Mouse (Mus musculus): ENCODE results near the gene Idnk. TPM values are rescaled to one million over a fixed set of nuclear protein-coding genes. Genes with fewer than 3 reads are reported as not detected.
A peak's percentile ranks its signal among the peaks of the same experiment; 100 is the strongest.

The Idnk gene
- total and polyA plus RNA-seq, 3 experiments: 29.5 to 50.3 TPM; not detected in 1

DNA sequence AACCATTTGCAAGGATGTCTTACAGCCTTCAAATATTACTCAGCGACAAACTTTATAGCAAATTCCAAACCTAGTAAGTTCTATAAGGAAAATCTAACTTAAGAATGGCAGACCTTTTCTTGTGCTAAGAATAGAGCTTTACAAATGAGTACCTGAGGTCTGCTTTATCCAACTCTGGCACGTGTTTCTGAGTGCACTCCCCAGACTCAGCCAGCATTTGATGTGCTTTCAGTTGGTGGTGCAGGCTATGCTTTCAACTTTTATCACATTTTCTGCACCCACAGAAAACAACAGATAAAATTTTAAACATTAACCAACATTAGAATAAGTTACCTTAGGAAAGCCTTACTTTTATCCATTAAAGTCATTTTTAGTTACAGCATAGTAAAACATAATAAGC, 55.1 kb downstream of the Idnk start (continued):
- TF ChIP-seq ZMIZ1 (IDR thresholded peaks at IDR 0.05; ENCODE audit: low read depth, low read length): no peak
- no peak for TF ChIP-seq MEF2A (IDR thresholded peaks at IDR 0.05; ENCODE audit: extremely low read depth, insufficient replicate concordance, low read depth, low read length, poor library complexity, severe bottlenecking)
- no peak for TF ChIP-seq CHD1 (IDR thresholded peaks at IDR 0.05; ENCODE audit: low read depth, low read length)
- TF ChIP-seq USF1 (IDR thresholded peaks at IDR 0.05; ENCODE audit: low read depth, low read length): peak; percentile 32; the same call in 1 of the 2 replicates
- TF ChIP-seq HCFC1 (IDR thresholded peaks at IDR 0.05; ENCODE audit: low read depth, low read length): no peak

DNA sequence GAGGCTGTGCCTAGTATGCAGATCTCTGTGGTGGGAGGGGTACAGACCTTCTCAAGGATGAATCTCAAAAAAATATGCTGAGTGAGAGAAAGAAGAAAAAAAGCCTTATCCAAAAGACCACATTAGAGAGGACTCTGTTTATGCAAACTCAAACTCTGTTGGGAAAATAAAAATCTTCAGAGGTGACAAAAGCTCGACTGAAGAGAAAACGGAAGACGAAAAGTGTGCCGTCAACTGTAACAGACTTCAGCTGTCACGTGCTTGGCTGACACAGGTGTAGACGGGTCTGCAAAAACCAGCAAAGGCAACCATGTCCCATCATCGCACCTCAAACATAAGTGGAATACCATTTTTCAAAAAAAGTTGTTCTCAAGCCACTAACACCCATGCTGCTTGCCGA, 56.4 kb downstream of the Idnk start:
- Histone ChIP-seq H3K9me3 (replicated peaks; ENCODE audit: insufficient read depth, low read length) (no peaks in the 10 kb centered on the region), H3K79me2 (ENCODE audit: control insufficient read depth, insufficient read depth, low read length, poor library complexity) (peaks cover 64% of the 10 kb centered on the region), H3K36me3 (ENCODE audit: control insufficient read depth in 1 of 2, insufficient read depth in 2 of 2, low read length in 2 of 2) (peaks cover 4 to 37% of the 10 kb centered on the region in 2 experiments), H3K27me3 (ENCODE audit: control insufficient read depth in 1 of 2, insufficient read depth in 2 of 2, low read length in 2 of 2) (no peaks in the 10 kb centered on the region), H3K27ac (ENCODE audit: control insufficient read depth, low read depth, low read length) (no peak overlapping the region), H3K4me3 (ENCODE audit: control insufficient read depth in 1 of 2, insufficient read depth in 1 of 2, low read depth in 2 of 2, low read length in 2 of 2) (peak overlapping the region; percentile 87 to 95; a peak in 3 of 4 replicates), H3K4me1 (ENCODE audit: control insufficient read depth in 1 of 2, insufficient read depth in 2 of 2, low read length in 2 of 2) (peaks cover 14 to 16% of the 10 kb centered on the region in 2 experiments), H3K9ac (ENCODE audit: control insufficient read depth, low read depth, low read length, poor library complexity, severe bottlenecking) (peak overlapping the region; percentile 93; the same call in 1 of the 2 replicates)
- TF ChIP-seq ZC3H11A (IDR thresholded peaks at IDR 0.05; ENCODE audit: low read depth, low read length) (no peak), USF1 (IDR thresholded peaks at IDR 0.05; ENCODE audit: low read depth, low read length) (no peak), POLR2A (IDR thresholded peaks at IDR 0.05; ENCODE audit: control insufficient read depth in 1 of 2, insufficient read depth in 1 of 2, low read depth in 1 of 2, low read length in 2 of 2, poor library complexity in 1 of 2) (no peak), POLR2AphosphoS2 (IDR thresholded peaks at IDR 0.05; ENCODE audit: low read length) (no peak), MXI1 (IDR thresholded peaks at IDR 0.05; ENCODE audit: low read depth, low read length) (no peak), MYC (IDR thresholded peaks at IDR 0.05; ENCODE audit: low read depth, low read length) (no peak), ZKSCAN1 (IDR thresholded peaks at IDR 0.05; ENCODE audit: low read depth, low read length) (no peak), ETS1 (IDR thresholded peaks at IDR 0.05; ENCODE audit: low read depth, low read length) (no peak), CHD1 (IDR thresholded peaks at IDR 0.05; ENCODE audit: low read depth, low read length) (no peak), MAX (IDR thresholded peaks at IDR 0.05; ENCODE audit: low read length) (no peak), CHD2 (IDR thresholded peaks at IDR 0.05; ENCODE audit: low read length) (no peak), MAFK (IDR thresholded peaks at IDR 0.05; ENCODE audit: borderline replicate concordance, low read depth, low read length) (no peak), MEF2A (IDR thresholded peaks at IDR 0.05; ENCODE audit: extremely low read depth, insufficient replicate concordance, low read depth, low read length, poor library complexity, severe bottlenecking) (no peak), MAZ (IDR thresholded peaks at IDR 0.05; ENCODE audit: low read depth, low read length) (no peak), POLR2AphosphoS5 (IDR thresholded peaks at IDR 0.05; ENCODE audit: borderline replicate concordance, low read depth, low read length) (no peak), MYB (IDR thresholded peaks at IDR 0.05; ENCODE audit: low read depth, low read length) (no peak), BHLHE40 (IDR thresholded peaks at IDR 0.05; ENCODE audit: borderline replicate concordance, low read depth, low read length) (no peak)
- no peak for DNase-seq (ENCODE audit: low read depth, low spot score)

Other genes starting within 250 kb of the Idnk start
- gene Spock1, start 249.3 kb upstream of the Idnk start, total RNA-seq (2012; rRNA removed): not detected in 2 replicates
- not detected for gene Spock1, start 249.3 kb upstream of the Idnk start, polyA plus RNA-seq (2012; ENCODE audit: insufficient read depth in 1 of 2, insufficient read length in 2 of 2, low read depth in 1 of 2, low replicate concordance in 2 of 2, missing spikeins in 1 of 2)
- gene Klhl3, start 44.1 kb upstream of the Idnk start, total RNA-seq (2012; rRNA removed): not detected in 2 replicates
- under 1 TPM in 1 of 2 experiments, not detected in 1; 0.01 TPM for gene Klhl3, start 44.1 kb upstream of the Idnk start, polyA plus RNA-seq (2012; ENCODE audit: insufficient read depth in 1 of 2, insufficient read length in 2 of 2, low read depth in 1 of 2, low replicate concordance in 2 of 2, missing spikeins in 1 of 2)
- 163 and 165 TPM in 2 replicates for gene Hnrnpa0, start 29.1 kb upstream of the Idnk start, total RNA-seq (2012; rRNA removed)
- gene Hnrnpa0, start 29.1 kb upstream of the Idnk start, polyA plus RNA-seq (2012; ENCODE audit: insufficient read depth in 1 of 2, insufficient read length in 2 of 2, low read depth in 1 of 2, low replicate concordance in 2 of 2, missing spikeins in 1 of 2): 100 to 1,000 TPM; 209 to 381 TPM
- gene Ubqln1, start 58.0 kb downstream of the Idnk start, total RNA-seq (2012; rRNA removed): 68.6 and 77.2 TPM in 2 replicates
- gene Ubqln1, start 58.0 kb downstream of the Idnk start, polyA plus RNA-seq (2012; ENCODE audit: insufficient read depth in 1 of 2, insufficient read length in 2 of 2, low read depth in 1 of 2, low replicate concordance in 2 of 2, missing spikeins in 1 of 2): 100 to 1,000 TPM in 1 of 2 experiments, not detected in 1; 146 TPM
- 26.7 and 27.6 TPM in 2 replicates for gene Gkap1, start 118.0 kb downstream of the Idnk start, total RNA-seq (2012; rRNA removed)
- gene Gkap1, start 118.0 kb downstream of the Idnk start, polyA plus RNA-seq (2012; ENCODE audit: insufficient read depth in 1 of 2, insufficient read length in 2 of 2, low read depth in 1 of 2, low replicate concordance in 2 of 2, missing spikeins in 1 of 2): 10 to 100 TPM in 1 of 2 experiments, not detected in 1; 34.1 TPM
- gene Kif27, start 201.5 kb downstream of the Idnk start, total RNA-seq (2012; rRNA removed): 0.13 and 0.42 TPM in 2 replicates
- gene Kif27, start 201.5 kb downstream of the Idnk start, polyA plus RNA-seq (2012; ENCODE audit: insufficient read depth in 1 of 2, insufficient read length in 2 of 2, low read depth in 1 of 2, low replicate concordance in 2 of 2, missing spikeins in 1 of 2): under 1 TPM in 1 of 2 experiments, not detected in 1; 0.13 TPM
- 0.08 and 0.10 TPM in 2 replicates for gene 2210016F16Rik, start 227.6 kb downstream of the Idnk start, total RNA-seq (2012; rRNA removed)
- under 1 TPM in 1 of 2 experiments, not detected in 1; 0.22 TPM for gene 2210016F16Rik, start 227.6 kb downstream of the Idnk start, polyA plus RNA-seq (2012; ENCODE audit: insufficient read depth in 1 of 2, insufficient read length in 2 of 2, low read depth in 1 of 2, low replicate concordance in 2 of 2, missing spikeins in 1 of 2)
- gene Rmi1, start 244.6 kb downstream of the Idnk start, total RNA-seq (2012; rRNA removed): 13.9 and 15.5 TPM in 2 replicates
- gene Rmi1, start 244.6 kb downstream of the Idnk start, polyA plus RNA-seq (2012; ENCODE audit: insufficient read depth in 1 of 2, insufficient read length in 2 of 2, low read depth in 1 of 2, low replicate concordance in 2 of 2, missing spikeins in 1 of 2): 10 to 100 TPM in 1 of 2 experiments, not detected in 1; 21.4 TPM
- 542 and 594 TPM in 2 replicates for gene Hnrnpk, start 245.7 kb downstream of the Idnk start, total RNA-seq (2012; rRNA removed)
- gene Hnrnpk, start 245.7 kb downstream of the Idnk start, polyA plus RNA-seq (2012; ENCODE audit: insufficient read depth in 1 of 2, insufficient read length in 2 of 2, low read depth in 1 of 2, low replicate concordance in 2 of 2, missing spikeins in 1 of 2): 1,000 to 10,000 TPM; 1,502 to 1,739 TPM

Data from MEL (cell line).